Mouse (Mus musculus) neural tube, embryonic 15.5 days (tissue): ENCODE measurements around the gene Gm20479. TPM values are rescaled to one million over a fixed set of nuclear protein-coding genes. Genes with fewer than 3 reads are reported as not detected.

Source experiments
- ATAC-seq: fragments of 200-750 bp; cut with Nextera tagmentation; 2 replicates; pipeline ENCODE4 v1.8.0; 2017; ENCODE audit warnings: mild to moderate bottlenecking, moderate TSS enrichment, moderate library complexity; ENCODE audit not compliant: low FRiP score
- H3K27ac ChIP-seq: fragments of 300-500 bp; sonication (generic); replicated peaks from 2 replicates; pipeline ENCODE4 v1.5.1; 2015; ENCODE audit warnings: mild to moderate bottlenecking, inconsistent platforms
- H3K27me3 ChIP-seq: fragments of 300-500 bp; sonication (generic); replicated peaks from 2 replicates; pipeline ENCODE4 v1.6.1; 2015; ENCODE audit warnings: inconsistent platforms
- H3K36me3 ChIP-seq: fragments of 300-500 bp; sonication (generic); 2 replicates; pipeline ENCODE4 v1.6.1; 2015; ENCODE audit warnings: inconsistent platforms
- H3K4me1 ChIP-seq: fragments of 300-500 bp; sonication (generic); 2 replicates; pipeline ENCODE4 v1.6.1; 2015; ENCODE audit warnings: inconsistent platforms
- H3K4me2 ChIP-seq: fragments of 300-500 bp; sonication (generic); 2 replicates; pipeline ENCODE4 v1.6.1; 2015; ENCODE audit warnings: inconsistent platforms, mild to moderate bottlenecking, moderate library complexity
- H3K4me3 ChIP-seq: fragments of 300-500 bp; sonication (generic); replicated peaks from 2 replicates; pipeline ENCODE4 v1.5.1; 2015; ENCODE audit warnings: mild to moderate bottlenecking, inconsistent platforms
- H3K9ac ChIP-seq: fragments of 300-500 bp; sonication (generic); replicated peaks from 2 replicates; pipeline ENCODE4 v1.6.1; 2015; ENCODE audit warnings: mild to moderate bottlenecking, inconsistent platforms
- H3K9me3 ChIP-seq: fragments of 300-500 bp; sonication (generic); replicated peaks from 2 replicates; pipeline ENCODE4 v1.6.1; 2016; ENCODE audit warnings: inconsistent platforms
- whole genome bisulfite sequencing: fragments of 180-500 bp; shearing (Covaris S2); methylation state at CpG from one replicate; pipeline ENCODE4 v1.1.7; 2015; ENCODE audit warnings: mixed read lengths; 5-methylcytosine and 5-hydroxymethylcytosine counted together
- polyA plus RNA-seq: library from polyadenylated mRNA; unstranded; fragments of >200 nt; fragmentation: Nextera tagmentation; extraction: Ambion mirVana; gene quantifications from 2 replicates; pipeline ENCODE4 v1.2.1, GENCODE M21; 2015

Gm20479 gene
- polyA plus RNA-seq, 1 experiment from 2014 or later = not detected

DNA sequence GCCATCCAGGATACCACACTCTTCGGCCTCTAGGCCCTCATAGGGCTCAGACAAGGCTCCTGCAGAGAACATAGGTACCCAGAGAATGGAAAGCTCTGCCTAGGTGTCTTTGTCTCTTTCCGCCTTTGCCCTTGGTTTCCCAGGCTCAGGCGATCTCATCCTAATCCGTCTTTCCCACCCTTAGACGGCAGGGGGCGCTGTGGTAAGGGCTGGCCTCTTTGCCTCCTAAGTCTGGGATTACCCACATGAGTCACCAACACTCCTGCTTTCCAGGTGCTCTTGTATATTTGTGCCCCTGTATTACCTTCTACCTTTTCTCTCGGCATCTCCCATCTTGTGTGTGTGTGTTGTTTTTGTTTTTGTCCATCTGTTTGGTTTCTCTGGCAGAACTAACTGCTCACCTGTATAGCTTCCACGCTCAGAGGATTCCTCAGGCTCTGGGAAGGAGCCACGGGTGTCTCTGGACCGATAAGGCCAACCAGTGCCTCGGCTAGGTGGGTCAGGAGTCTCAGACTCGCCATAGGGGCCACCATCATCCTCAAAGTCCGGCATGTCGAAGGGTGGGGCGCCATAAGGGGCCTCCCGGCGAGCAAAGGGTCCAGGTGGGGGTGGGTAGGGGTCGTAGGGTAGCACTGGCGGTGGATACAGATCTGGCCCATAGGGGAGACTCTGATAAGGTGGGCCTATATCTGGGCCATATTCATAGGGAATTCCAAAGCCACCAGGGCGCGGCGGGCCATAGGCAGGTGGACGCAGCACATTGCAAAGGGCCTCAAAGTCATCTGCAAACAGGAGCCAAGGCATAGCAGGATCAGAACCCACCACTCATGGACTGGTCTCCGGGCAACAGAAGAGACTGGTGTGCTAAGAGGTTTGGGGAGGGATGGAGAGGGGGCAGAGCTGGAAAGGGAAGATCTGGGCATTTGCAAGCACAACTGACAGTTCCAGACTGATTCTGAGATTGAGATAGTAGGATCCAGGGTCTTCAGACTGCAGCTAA lies 50.8 kb downstream of the Gm20479 start:
- Histone ChIP-seq H3K9me3 (no peaks in the 10 kb centered on the region), H3K27ac (no peak overlapping the region), H3K9ac (no peak overlapping the region), H3K4me2 (no peak overlapping the region), H3K27me3 (peaks cover 15% of the 10 kb centered on the region), H3K36me3 (no peaks in the 10 kb centered on the region), H3K4me1 (peaks cover 11% of the 10 kb centered on the region), H3K4me3 (no peak overlapping the region)
- no peak for ATAC-seq
- 78% methylated on average over 24 of the region's 24 CpGs for WGBS

DNA sequence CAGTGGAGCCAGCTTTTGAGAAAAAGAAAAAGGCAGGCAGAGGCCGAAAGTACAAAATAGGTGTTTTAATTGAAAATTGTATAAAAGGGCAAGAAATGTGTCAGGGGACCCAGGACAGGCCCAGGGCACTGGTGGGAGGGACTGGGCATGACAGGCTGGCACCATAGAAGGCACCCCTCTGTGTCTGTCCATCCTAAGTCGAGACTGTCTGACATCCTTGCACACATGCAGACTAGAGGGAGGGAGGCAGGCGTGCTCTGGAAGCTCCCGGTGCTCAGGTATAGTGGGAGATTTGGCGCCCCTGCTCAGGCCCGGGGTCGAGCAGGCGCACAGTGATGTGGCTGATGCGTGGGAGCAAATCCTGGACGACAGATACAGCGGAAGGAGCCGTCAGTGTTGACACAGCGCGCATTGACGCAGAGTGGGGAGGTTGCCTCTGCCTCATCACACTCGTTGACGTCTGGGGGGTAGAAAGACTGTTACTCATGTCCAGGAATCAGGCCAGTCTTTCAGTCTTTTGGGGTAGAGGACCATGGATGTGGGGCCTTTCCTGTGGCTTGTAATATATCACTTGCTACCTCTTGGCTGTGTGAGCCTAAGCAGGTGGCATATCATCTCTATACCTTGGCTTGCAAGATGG lies 52.0 kb downstream of the Gm20479 start:
- Histone ChIP-seq H3K27ac (no peak overlapping the region), H3K4me2 (no peak overlapping the region), H3K27me3 (peaks cover 12% of the 10 kb centered on the region), H3K4me3 (no peak overlapping the region), H3K9ac (no peak overlapping the region), H3K9me3 (no peaks in the 10 kb centered on the region), H3K36me3 (no peaks in the 10 kb centered on the region), H3K4me1 (peaks cover 6% of the 10 kb centered on the region; the same call in 1 of the 2 replicates)
- ATAC-seq = no peak
- 90% methylated on average over 17 of the region's 17 CpGs for WGBS

Other genes starting within 250 kb of the Gm20479 start
- gene Cyp2f2, start 237.5 kb downstream of the Gm20479 start, polyA plus RNA-seq = 0.56 TPM in 1 of 2 replicates, not detected in the other
- gene Cyp2t4, start 203.7 kb downstream of the Gm20479 start, polyA plus RNA-seq = 0.10 and 0.36 TPM in 2 replicates
- 92.3 and 94.7 TPM in 2 replicates for gene Egln2, start 190.6 kb downstream of the Gm20479 start, polyA plus RNA-seq
- 105 and 109 TPM in 2 replicates for gene Rab4b, start 178.5 kb downstream of the Gm20479 start, polyA plus RNA-seq
- gene Gm21983, start 176.3 kb downstream of the Gm20479 start, polyA plus RNA-seq = 0.90 TPM in 1 of 2 replicates, not detected in the other
- 22.9 and 28.6 TPM in 2 replicates for gene Mia, start 176.3 kb downstream of the Gm20479 start, polyA plus RNA-seq
- gene BC024978, start 161.6 kb downstream of the Gm20479 start, polyA plus RNA-seq = 3.4 TPM in 2 replicates
- gene Snrpa, start 161.1 kb downstream of the Gm20479 start, polyA plus RNA-seq = 176 and 193 TPM in 2 replicates
- gene Itpkc, start 128.8 kb downstream of the Gm20479 start, polyA plus RNA-seq = 5.9 and 6.1 TPM in 2 replicates
- gene Coq8b, start 124.4 kb downstream of the Gm20479 start, polyA plus RNA-seq = 20.1 and 20.9 TPM in 2 replicates
- gene Numbl, start 99.0 kb downstream of the Gm20479 start, polyA plus RNA-seq = 47.7 and 60.7 TPM in 2 replicates
- gene Ltbp4, start 19.7 kb downstream of the Gm20479 start, polyA plus RNA-seq = 10.7 and 17.8 TPM in 2 replicates
- 28.9 and 33.4 TPM in 2 replicates for gene Shkbp1, start 1.4 kb downstream of the Gm20479 start, polyA plus RNA-seq
- 3.7 TPM in 2 replicates for gene Sptbn4, start 90.3 kb upstream of the Gm20479 start, polyA plus RNA-seq
- 24.5 and 26.1 TPM in 2 replicates for gene Blvrb, start 90.6 kb upstream of the Gm20479 start, polyA plus RNA-seq
- gene Sertad3, start 116.3 kb upstream of the Gm20479 start, polyA plus RNA-seq = 8.8 and 11.0 TPM in 2 replicates
- gene Sertad1, start 129.5 kb upstream of the Gm20479 start, polyA plus RNA-seq = 11.6 and 15.8 TPM in 2 replicates
- 2.0 and 2.4 TPM in 2 replicates for gene Prx, start 141.9 kb upstream of the Gm20479 start, polyA plus RNA-seq
- gene Hipk4, start 165.8 kb upstream of the Gm20479 start, polyA plus RNA-seq = 1.5 and 2.1 TPM in 2 replicates
- 187 and 191 TPM in 2 replicates for gene Pld3, start 195.8 kb upstream of the Gm20479 start, polyA plus RNA-seq
- gene 2310022A10Rik, start 195.8 kb upstream of the Gm20479 start, polyA plus RNA-seq = 32.6 and 33.9 TPM in 2 replicates
- gene Akt2, start 234.1 kb upstream of the Gm20479 start, polyA plus RNA-seq = 52.0 and 59.7 TPM in 2 replicates